Mouse (Mus musculus): ENCODE measurements around the gene Cbl. TPM values are rescaled to one million over a fixed set of nuclear protein-coding genes. Genes with fewer than 3 reads are reported as not detected.

Cbl gene
- total RNA-seq, 2 experiments from 2014 or later = 18.6 to 22.4 TPM

DNA sequence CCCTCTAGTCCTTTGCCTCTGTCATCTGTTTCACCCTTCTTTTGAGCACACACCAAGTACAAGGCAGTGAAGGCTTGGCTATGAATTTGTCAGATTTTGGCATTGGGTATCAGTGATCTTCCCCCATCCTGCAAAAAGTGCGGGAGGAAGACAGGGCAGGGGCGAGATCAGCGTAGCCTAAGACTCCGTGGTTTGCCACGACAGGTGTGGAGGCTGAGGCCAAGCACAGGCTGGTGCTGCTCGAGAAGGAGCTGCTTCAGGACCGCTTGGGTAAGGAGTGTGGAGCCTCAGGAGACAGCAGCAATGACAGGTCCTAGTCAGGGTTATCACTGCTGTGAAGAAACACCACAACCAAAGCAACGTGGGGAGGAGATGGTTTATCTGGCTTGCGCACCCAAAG, 7.6 kb upstream of the Cbl start:
- intact Hi-C loops (cut with DNase I) = loop anchor here (2.0 kb wide), 1 partner anchor 149 kb away; no protein-coding TSS in a partner anchor

DNA sequence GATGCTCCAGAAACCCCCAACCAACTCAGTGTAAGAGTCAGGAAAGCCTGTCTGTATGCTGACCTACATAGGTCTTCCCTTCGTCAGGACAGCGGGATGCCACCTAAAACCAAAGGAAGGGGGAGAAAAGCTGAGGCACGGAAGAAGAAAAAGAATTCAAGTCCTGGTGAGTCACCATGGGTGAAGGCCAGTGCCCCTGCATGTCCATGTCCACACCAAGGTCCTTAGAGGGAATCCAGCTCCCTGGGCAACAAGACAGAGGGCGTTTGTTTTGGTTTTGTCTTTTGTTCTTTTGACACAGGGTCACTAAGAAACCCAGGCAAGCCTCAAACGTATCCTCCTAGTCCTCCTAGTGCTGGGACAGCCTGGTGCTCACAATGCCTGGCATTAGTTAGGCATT, 7.1 kb upstream of the Cbl start:
- intact Hi-C loops (cut with DNase I) = loop anchor here (2.0 kb wide), 1 partner anchor 150 kb away; no protein-coding TSS in a partner anchor
- no peak for DNase-seq (ENCODE audit: low spot score)

More for the DNA sequence above, 7.6 kb upstream of the Cbl start:
- DNase-seq (ENCODE audit: low spot score) = no peak

- intact Hi-C loops (cut with DNase I) = loop anchor here (2.0 kb wide), 1 partner anchor 150 kb away; no protein-coding TSS in a partner anchor
- DNase-seq (ENCODE audit: low spot score) = no peak
Observed at GRCm38 (mm10) chr9:44240399-44240798, 6.5 kb upstream of the Cbl start, which contains the start of gene Ccdc153. TSS of gene Ccdc153 (plus strand) at chr9:44240676.

DNA sequence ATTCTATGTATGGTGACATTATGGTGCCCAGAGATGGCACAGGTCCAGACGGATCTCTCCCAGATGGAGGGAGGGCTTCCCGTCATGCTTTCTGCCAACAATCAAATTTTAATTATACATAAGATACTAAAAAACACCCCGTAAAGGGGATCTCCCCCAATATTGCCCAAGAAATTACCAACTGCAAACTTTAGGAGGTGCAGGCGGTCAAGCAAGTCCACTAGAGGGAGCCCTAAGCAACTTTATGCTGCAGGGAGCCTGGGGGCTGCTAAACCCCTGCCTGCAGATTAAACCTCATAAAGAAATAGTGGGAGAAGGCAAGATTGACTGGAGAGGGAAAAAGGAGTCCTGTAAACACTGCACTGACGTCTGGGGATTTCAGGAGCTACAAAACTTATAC, 5.6 kb upstream of the Cbl start:
- DNase-seq (ENCODE audit: low spot score) = no peak

GRCm38 (mm10) chr9:44238501-44239190, 4.8 kb upstream of the Cbl start:
- DNase-seq (ENCODE audit: low spot score) = no peak
- intact Hi-C loops (cut with DNase I) = loop anchor here (10.0 kb wide), 3 partner anchors 54 to 254 kb away; no protein-coding TSS in a partner anchor

More for the DNA sequence above, 5.6 kb upstream of the Cbl start:
- intact Hi-C loops (cut with DNase I) = loop anchor here (10.0 kb wide), 3 partner anchors 55 to 255 kb away; no protein-coding TSS in a partner anchor

GRCm38 (mm10) chr9:44237128-44237527, 3.3 kb upstream of the Cbl start:
- DNase-seq (ENCODE audit: low spot score) = no peak
- intact Hi-C loops (cut with DNase I) = loop anchor here (10.0 kb wide), 3 partner anchors 52 to 252 kb away; no protein-coding TSS in a partner anchor

- intact Hi-C loops (cut with DNase I) = loop anchor here (10.0 kb wide), 3 partner anchors 52 to 252 kb away; no protein-coding TSS in a partner anchor
- DNase-seq (ENCODE audit: low spot score) = no peak
Observed at GRCm38 (mm10) chr9:44236601-44237000, 2.8 kb upstream of the Cbl start.

DNA sequence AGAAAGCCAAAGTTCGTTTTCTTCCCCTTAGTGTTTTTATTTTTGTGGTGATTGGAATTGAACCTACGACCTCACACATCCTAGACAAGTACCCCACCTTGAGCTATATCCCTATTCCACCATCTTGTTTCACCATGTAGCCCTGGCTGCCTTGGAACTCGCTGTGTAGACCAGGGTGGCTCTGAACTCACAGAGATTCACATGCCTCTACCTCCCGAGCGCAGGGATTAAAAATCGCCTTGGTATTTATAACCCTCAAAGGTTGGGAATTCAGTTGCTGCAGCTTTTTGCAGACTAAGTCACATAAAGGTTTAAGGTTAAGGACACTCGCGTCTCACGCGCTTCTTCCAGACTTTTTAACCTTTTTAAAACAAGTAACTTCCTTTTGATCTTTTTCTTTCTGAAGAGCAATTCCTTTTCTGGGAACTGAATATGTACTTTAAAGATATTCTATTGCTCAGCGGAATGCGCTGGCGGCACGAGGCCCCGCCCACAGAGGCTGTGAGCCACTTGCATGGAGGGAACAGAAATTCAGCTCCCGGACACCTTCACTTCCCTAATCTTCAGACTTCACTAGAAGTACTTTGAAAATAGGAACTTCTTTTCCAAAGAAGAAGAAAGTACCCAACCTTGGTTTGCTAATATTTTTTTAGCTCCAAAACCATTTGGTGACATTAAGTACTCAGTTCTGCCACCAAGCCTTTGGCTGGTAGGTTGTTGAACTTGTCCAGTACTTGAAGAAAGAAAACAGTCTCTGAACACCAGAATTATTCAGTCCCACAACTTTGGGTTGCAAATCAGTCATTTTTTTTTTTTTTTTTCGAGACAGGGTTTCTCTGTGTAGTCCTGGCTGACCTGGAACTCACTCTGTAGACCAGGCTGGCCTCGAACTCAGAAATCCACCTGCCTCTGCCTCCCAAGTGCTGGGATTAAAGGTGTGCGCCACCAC, 904 bp upstream of the Cbl start:
- intact Hi-C loops (cut with DNase I) = loop anchor here (10.0 kb wide), 3 partner anchors 50 to 250 kb away; no protein-coding TSS in a partner anchor
- DNase-seq (ENCODE audit: low spot score) = no peak

DNA sequence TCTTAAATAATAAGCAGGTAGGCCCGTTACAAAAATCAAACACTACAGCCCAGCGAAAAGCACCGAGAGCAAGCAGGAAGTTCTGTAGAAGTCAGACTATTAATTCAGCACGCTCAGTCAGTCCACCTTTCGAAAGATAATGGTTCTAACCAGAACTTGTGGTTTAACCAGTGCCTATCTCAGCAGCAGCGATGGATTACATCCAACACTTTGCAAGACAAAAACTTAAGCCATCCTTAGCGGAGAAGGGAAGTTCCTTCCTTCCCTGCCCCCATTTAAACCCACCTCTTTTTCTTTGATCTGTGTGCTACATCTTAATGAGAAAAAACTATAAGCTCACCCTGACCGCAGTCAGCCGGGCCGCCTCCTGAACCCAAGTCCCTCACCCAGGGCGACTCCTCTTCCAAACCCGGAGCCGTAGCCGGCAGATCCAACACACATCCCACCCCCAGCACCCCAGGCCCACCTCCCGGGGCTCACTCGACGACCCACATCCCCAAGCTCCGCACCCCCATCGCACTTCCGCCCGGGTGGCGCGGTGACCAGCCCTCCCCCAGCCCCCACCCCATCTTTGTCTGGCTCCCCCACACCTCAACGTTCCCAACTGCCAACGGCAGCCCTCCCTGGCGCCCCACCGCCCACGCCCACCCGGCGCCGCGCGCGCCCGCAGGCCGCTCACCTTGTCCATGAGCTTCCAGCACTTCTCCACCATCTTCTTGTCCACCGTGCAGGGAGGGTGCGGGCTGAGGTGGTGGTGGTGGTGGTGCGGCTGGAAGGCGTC, 638 bp downstream of the Cbl start:
- no peak for DNase-seq (ENCODE audit: low spot score)
- intact Hi-C loops (cut with DNase I) = loop anchor here (10.0 kb wide), 3 partner anchors 48 to 248 kb away; no protein-coding TSS in a partner anchor

DNA sequence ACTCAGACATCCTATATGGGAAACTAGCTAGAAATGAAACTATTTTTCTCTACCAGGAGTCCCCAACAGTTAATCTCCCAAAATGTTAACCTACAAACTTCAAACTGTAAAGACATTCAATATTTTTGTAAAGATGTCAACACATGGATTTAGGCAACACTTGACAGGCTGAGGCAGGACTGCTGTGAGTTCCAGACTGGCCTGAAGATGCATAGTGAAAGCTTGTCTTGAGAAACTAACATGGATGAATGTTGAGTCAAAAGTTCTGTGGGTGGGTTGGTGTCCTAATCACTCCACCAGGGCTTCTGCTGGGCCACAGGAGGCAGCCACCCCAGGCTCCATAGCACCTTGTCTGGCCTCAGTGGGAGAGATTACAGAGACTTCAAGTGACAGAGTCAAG, 2.2 kb downstream of the Cbl start:
- intact Hi-C loops (cut with DNase I) = loop anchor here (10.0 kb wide), 3 partner anchors 47 to 247 kb away; no protein-coding TSS in a partner anchor
- DNase-seq (ENCODE audit: low spot score) = no peak

- intact Hi-C loops (cut with DNase I) = no loop called here
- no peak for DNase-seq (ENCODE audit: low spot score)
Observed at GRCm38 (mm10) chr9:44225993-44226392, 7.9 kb downstream of the Cbl start.

DNA sequence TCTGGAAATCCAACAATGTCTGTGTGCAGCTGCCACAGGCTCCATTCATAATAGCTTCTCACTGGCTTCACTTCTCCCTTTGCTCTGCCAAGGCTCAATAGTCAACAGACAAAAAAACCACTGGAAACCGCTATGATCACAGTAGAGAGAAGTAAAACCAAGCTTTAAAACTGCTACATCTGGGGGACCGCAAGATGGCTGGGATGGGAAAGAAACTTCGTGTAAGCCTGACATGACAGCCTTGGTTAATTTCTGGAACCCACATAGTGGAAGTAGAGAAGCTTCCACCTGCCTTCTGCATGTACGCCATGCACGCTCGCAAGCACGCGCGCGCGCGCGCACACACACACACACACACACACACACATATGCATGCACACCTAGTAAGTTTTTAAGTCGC, 20.3 kb downstream of the Cbl start:
- intact Hi-C loops (cut with DNase I) = no loop called here
- no peak for DNase-seq (ENCODE audit: low spot score)

DNA sequence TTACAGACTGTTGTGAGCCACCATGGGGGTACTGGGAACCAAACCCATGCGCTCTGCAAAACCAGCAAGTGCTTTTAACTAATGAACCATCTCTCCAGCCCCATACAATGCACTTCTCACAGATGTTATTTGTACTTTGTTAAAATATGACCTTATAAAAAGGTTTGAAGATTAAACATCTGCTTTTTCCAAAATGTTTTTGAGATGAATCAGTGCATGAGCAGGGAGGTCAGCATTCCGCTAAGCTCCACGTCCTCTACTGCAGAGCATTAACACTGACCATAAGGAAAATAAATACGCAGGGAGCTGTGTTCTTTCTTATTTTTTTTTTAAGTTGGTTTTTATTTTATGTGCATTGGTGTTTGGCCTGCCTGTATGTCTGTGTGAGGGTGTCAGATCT, 21.4 kb downstream of the Cbl start:
- no peak for DNase-seq (ENCODE audit: low spot score)
- intact Hi-C loops (cut with DNase I) = no loop called here

DNA sequence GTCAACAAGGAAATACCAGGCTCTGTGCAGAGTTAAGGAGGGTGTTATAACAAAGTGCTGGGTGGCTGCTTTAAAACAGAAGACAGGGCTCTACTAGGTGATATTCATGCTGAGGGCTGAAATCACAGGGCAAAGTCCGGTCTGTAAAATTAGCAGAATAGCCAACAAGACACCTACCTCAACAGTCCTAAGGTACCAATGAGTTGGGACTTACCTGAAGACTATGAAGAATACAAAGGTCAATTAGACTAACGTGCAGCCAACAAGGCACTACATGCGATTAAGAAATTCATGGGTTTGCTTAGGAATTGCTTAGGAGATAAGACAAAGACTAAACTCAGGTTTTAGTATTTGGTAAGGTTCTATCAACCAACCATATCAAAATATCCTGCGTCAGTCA, 24.4 kb downstream of the Cbl start:
- no peak for DNase-seq (ENCODE audit: low spot score)
- intact Hi-C loops (cut with DNase I) = no loop called here

- intact Hi-C loops (cut with DNase I) = no loop called here
- DNase-seq (ENCODE audit: low spot score) = no peak
Observed at GRCm38 (mm10) chr9:44207840-44208239, 26.0 kb downstream of the Cbl start.

GRCm38 (mm10) chr9:44200458-44200857, 33.4 kb downstream of the Cbl start:
- intact Hi-C loops (cut with DNase I) = no loop called here
- DNase-seq (ENCODE audit: low spot score) = no peak

DNA sequence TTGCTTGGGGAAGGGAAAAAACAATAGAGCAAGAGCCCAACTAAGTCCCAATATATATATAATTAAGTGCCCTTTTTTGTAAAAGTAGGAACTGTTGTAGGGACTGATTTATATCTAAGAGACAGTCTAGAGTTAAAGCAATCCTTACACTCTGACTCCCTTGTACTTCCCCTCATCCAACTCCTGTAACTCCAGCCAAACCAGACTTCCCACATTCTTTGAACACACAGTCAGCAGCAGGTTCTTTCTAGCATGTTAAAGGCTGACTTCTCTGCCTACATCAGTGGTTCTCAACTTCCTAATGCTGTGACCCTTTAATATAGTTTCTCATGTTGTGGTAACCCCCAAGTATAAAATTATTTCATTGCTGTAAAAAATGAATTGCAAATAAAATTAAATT, 34.3 kb downstream of the Cbl start:
- DNase-seq (ENCODE audit: low spot score) = no peak
- intact Hi-C loops (cut with DNase I) = no loop called here

GRCm38 (mm10) chr9:44199166-44199565, 34.7 kb downstream of the Cbl start:
- intact Hi-C loops (cut with DNase I) = no loop called here
- DNase-seq (ENCODE audit: low spot score) = no peak

DNA sequence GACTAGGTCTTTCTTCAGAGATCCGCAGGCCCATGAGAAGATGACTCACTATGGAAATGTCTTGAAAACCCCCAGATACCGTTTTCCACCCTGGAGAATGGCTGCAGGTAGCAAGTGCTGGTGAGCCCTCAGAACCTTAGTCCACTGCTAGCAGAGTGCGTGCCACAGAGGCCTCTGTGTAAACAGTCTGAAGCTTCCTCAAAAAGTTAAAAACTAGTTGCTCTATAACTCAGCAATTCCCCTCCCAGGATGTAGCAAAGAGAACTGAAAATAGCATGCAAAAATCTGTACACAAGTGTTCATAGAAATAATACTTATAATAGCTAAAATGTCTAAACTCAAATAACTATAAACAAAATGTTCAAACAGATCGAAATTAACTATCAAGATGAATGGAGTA, 37.5 kb downstream of the Cbl start:
- intact Hi-C loops (cut with DNase I) = no loop called here
- DNase-seq (ENCODE audit: low spot score) = no peak

- intact Hi-C loops (cut with DNase I) = no loop called here
- DNase-seq (ENCODE audit: low spot score) = no peak
Observed at GRCm38 (mm10) chr9:44194000-44194399, 39.8 kb downstream of the Cbl start.

Data from heart, postnatal 25 days (tissue).